Mouse (Mus musculus) right cerebral cortex, adult 18-20 months (tissue): ENCODE results near the gene Bicral.
A peak's percentile ranks its signal among the peaks of the same experiment; 100 is the strongest.

Experiments
- DNase-seq: peaks from one replicate; pipeline ENCODE4 v3.0.0; 2022; ENCODE audit warnings: mixed read lengths

The Bicral gene

DNA sequence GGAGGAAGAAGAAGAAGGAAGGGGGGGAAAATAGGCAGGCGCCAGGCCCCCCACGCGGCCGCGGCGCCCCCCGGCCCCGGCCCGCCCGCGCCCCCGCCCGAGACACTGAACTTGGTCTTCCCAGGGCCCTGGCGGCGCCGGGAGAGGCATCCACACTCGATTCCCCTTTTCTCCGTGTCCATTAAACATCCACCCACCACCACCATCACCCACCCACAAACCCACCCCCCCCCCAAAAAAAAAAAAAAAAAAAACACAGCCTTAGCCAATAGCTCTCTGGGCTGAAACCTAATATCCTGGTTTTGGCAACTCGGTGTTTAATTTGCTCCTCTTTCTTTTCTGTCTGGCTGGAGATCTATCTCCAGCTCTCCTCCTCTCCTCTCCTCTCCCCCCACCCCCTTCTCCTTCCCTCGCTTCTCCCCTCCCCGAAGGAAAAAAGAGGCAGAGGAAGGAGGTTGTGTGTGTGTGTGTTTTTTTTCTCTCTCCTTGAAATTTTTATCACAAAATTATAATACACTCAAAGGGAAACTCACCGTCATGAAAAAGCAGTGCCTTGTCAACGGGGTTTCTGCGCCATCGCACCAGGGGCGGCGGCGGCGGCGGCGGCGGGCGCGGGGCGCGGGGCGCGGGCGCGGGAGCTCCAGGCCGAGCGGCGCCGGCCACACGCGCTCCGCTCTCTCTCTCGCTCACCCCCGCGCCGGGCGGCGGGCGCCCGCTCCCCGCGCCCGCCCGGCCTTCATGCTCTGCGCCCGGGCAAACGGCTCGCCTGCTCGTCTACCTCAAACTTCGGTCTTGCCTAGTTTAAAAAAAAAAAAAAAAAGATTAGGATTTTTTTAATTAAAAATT is at the start of gene Bicral:
Gene Bicral, minus strand, starts transcription at position 580 of the 846 bp plus-strand sequence.
- peak; percentile 67 for DNase-seq

DNA sequence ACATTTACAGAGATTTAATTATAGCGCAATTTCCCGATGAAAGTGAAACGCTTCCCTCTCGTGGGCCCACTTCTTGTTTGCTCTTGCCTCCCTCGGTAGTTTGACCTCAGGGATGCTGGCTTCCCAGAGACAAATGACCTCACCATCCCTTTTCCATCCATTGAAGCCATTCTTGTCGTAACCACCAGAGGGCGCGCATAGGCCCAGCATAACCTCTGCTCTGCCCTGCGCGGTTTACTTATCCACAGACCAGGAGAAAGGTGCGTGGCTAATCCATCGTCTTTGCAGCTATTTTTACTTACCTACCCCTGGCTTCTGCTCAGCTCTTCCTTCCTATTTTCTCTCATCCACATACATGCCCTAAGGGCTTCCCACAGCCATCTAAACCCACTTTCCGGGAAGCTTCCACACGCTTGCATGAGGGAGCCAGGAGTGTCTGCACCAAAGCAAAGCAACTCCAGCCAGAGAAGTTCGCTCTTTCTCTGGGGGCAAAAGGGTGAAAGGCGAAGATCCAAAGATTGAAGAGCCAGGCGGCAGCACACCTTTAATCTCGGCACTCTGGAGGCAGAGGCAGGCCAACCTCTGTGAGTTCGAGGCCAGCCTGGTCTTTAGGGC is 45.7 kb upstream of the Bicral start:
- DNase-seq: peak; percentile 77

DNA sequence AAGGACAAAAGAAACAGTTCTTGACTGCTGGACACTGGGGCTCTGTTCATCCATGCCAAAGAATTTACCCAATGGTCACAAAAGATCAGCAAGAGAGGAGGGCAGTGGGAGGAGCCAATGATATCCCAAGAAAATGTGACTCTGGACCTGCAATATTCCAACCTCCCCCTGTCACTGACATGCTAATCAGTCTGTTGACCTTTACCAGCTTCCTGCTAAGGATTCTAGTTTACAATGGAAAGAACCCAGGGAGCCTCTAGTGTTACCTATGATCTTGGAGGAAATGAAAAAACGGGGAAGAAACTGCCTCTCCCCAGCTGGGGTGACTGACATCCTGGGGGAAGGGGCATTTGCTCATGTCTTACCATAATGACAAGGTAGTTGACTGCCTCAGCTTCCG is 42.7 kb upstream of the Bicral start:
- DNase-seq: no peak

DNA sequence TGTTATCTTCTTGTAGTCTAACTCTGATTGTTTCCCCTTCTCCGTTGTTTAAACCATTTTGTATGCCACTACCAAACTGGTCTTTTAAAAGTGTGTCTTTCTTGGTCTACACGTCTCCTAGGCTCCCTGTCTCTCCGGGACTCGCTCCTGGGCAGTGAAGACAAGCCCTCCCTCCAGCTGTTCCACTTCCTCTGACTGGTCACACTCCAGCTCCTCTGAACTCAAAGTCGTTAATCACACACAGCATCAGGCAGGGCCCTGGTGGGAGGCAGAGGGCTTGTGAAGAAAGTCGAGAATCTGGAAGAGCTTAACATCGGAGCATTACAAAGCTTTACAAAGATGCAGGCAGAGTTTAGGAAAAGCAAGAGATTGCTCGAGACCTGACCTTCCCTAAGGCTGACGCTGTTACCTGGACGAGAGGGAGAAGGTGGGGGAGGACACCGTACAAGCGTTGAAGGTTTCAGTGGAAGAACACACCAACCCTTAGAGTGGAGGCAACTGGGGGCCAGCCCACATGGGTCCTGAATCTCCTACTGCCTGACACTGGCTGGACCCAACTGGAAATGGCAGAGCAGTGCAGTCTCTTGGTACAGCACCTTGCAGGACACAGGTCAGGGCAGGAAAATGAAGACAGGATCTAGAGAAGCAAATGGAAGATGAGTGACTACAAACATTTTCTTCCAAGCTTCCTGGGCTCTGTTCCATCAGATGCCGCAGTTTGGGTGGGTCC is 39.1 kb upstream of the Bicral start:
- no peak for DNase-seq

DNA sequence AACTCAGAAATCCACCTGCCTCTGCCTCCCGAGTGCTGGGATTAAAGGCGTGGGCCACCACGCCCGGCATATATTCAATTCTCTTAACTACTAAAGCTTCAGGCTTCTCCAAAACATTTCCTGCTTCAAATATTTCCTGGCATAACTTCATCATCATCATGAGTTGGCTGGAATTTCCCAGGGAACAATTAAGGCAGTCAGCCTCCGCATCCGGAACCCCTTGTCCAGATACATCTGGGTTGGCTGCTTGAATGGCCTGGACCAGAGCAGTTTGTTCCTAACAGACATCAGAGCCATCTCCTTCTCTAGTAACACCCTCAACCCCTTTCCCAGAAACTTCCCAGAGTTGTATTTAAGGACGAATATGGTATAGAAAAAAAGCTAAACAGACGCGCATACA is 37.1 kb upstream of the Bicral start:
- no peak for DNase-seq

DNA sequence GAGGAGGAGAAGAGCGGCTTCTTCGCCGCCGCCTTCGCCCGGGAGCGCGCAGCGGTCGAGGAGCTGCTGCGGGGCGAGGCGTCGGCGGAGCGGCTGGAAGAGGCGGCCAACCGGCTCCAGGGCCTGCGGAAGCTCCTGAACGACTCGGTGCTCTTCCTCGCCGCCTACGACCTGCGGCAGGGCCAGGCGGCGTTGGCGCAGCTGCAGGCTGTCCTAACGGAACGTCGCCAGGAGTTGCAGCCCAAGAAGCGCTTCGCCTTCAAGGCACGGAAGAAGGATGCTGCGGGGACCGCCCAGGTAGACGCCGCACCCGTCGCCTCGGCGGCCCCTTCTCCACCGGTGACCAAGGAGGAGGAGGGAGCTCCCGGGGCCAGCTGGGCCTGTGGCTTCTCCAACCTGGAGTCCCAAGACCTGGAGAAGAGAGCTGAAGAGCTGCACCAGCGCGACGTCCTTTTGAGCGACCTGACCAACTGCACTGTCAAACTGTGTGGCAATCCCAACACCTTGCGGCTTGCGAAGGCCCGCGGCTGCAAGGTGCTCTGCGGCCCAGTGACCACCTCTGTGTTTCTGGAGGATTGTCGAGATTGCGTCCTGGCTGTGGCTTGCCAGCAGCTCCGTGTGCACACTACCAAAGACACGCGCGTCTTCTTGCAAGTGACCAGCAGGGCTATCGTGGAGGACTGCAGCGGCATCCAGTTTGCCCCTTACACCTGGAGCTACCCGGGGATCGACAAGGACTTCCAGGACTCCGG is 32.7 kb upstream of the Bicral start:
- DNase-seq: peak; percentile 73

DNA sequence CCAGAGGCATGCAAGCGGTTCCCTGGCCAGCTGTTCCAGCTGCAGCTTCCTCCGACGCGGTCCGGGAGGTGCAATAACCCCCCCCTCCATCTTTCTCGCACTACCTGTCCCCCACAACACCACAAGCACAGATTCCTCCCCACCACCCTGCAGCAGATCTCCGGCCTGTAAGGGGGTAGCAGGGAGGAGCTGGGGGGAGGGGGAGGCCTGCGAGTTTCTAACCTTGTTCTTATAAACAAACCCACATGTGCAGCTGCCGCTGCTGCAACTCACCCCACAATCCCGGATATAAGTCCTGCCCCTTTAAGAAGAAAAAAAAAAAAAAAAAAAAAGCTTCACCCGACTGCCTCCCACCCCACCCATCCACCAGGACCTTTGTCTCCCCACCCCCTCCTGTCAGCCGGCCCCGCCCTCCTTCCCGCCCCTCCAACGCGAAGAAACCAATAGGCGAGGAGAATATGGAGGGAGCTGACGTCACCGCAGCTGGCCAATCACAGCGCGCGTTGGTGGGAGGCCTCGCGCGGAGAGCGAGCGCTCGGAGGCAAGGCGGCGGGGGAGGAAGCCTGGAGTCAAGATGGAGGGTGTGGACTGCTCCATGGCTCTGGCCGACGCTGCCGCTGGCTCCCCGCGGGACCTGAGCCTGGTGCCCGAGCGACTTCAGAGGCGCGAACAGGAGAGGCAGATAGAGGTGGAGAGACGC is 32.0 kb upstream of the Bicral start, which contains the start of gene Tbcc:
Gene Tbcc, plus strand, starts transcription at position 569 of the 700 bp plus-strand sequence.
- DNase-seq: peak; percentile 98

DNA sequence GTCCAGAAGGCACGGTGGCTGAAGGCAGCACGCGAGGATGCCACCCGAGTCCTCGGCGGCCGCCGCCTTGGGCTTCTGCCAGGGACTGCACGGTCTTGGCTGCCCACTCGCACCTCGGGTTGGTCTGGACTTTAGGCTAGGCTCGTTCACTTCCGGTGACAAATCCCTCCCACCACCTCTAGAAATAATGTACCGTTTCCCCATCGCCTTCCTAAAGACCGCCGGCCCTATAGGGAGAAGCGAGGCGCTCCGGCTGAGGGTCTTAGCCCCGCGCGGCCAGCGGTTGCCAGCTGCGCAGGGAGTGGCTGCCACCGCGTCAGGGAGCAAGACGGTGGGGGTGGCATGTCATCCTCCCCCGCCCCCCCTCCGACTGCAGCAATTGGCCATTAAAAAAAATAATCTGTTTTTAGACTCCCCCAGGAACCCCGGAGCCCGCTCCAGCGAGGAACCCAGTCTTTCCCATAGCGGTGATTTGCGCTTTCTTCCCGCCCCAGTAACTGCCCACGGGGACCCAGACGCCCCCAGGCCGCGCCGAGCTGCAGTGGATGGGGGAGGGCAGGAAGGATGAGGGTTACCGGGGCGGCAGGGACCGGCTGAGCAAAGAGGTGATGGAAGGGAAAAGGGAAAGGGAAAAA is 31.3 kb upstream of the Bicral start:
- DNase-seq: peak; percentile 83

DNA sequence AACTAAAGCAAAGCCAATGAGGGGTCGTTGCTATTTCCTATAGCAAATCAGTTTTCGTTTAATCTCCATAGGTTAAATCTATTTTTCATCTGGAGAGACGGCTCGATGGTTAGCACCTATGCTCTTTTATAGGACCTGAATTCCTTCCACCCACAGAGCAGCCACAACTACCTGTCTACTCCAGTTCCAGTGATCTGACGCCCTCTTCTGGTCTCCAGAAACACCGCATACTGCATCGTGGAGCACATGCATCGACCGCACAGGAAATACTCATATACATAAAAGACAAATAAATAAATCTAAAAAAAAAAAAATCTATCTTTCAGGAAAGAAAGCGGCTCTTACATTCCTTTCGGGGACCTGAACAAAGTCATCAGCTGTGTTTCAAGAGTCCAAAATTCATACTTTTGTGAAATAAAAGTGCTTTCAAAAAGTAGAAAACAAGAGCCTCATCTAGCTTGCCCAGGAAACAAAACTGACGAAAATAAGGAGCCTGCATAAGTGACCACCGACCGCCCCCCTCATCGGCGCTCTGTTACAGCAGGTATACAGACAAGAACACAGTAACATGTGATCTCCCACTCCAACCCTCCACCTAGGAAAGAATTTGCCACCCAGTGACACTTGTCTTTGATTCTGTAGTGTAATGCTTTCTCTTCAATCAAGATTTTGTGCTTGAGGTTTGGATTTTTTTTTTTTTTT is 30.4 kb upstream of the Bicral start:
- peak; percentile 58 for DNase-seq

DNA sequence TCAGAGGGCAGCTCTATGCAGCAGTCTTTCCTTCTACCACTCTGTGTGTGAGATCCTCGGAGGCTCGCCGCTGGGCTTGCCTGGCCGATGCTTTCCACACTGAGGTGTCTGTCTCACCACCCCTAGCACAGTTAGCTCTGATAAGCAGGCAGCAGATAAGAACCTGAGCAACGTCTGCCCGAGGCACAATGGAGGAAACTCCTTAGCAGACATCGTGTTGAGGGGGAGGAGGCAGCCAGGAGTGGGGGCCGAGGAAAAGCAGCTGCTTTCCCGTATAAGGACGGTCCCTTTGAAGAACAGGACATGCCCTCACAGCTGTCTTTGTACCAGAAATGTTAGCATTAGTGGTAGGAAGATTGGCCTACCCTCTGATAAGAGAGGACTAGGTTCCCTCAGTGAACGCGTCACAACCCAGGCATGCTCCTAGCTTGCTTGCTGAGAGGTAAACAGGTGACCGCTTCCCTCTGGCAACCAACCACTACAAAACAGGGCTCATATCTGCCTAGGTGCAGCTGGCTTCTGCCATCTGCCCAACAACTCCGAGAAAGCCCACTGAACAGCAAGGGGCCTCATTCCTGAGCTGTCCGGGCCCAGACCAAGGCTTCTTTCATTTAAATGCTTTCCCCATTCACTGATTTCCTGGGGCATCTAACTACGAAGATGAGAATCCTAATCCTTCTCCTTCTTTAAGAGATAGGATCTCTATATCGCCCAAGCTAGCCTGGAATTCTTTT is 27.8 kb upstream of the Bicral start:
- no peak for DNase-seq

DNA sequence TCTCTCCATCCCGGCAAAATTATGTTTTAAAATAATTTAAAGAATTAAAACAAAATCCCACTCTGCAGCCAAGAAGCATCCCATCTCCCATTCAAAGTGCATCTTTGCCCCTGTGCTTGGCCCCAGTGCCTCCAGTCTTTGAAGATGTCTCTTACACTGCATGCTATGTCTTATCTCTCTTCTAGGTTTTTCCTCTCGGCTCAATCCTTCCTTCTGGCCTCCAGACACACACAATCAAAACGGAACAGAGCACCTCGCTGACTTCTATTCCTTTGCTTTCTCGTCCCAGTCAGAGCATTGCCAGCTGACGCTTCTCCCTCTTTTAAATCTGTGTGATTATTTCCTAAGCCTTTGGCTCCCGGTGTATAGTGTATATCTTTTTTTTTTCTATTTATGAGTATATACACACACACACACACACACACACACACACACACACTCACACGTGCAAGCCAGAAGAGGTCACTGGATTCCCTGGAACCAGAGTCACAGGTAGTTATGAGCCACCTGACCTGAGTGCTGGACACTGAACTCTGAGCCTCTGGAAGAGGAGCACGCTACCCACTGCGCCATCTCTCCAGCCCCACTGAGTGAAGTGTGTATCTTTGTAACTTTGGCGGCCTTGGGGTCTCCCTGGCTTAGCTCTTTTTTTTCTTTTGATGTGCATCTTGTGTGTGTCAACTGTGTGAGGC is 27.1 kb upstream of the Bicral start:
- no peak for DNase-seq

DNA sequence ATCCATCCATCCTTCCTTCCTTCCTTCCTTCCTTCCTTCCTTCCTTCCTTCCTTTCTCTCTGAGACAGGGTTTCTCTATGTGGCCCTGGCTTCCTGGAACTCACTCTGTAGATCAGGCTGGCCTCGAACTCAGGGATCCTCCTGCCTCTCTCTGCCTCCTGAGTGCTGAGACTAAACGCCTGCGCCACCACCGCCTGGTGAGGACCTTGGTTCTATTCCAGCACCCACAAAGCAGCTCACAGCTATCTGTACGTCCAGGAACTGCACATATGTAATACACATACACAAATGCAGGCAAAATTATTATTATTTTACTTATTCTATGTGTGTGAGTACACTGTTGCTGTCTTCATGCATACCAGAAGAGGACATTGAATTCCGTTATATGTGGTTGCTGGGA is 26.5 kb upstream of the Bicral start:
- no peak for DNase-seq

DNA sequence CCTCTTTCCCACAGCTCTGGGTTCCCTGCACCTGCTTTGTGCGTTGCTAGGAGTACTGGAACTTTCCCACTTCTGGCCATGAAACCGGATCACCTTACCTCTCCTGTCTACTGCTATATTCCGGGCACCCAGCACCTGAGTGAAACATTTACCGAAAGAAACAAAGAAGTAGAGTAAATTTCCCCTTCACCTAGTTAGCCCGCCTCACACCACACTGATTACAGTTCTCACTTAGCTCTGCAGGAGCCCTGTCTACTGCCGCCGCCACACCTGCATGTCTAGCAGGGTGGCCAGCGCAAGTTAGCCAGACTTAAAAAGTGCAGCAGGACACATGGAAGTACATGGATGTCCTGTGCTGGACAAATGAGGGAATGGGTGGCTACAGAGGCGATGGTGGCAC is 24.8 kb upstream of the Bicral start:
- DNase-seq: no peak

DNA sequence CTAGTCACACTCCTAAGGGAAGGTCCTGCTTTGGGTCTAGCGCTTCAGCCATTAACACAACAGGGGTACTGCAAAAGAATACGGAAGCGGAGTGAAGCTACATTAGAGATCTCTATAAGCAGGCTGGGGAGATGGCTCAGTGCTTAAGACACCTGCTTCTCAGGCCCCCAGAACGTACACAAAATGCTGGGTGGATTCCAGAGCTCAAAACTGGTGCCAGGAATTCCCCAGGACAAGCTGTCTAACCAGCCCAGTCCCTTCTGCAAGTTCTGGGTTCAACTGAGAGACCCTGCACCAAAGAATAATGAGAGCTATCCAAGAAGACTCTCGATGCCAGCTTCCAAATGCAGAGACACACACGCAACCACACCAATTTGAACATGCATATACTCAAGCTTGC is 23.4 kb upstream of the Bicral start:
- DNase-seq: no peak

DNA sequence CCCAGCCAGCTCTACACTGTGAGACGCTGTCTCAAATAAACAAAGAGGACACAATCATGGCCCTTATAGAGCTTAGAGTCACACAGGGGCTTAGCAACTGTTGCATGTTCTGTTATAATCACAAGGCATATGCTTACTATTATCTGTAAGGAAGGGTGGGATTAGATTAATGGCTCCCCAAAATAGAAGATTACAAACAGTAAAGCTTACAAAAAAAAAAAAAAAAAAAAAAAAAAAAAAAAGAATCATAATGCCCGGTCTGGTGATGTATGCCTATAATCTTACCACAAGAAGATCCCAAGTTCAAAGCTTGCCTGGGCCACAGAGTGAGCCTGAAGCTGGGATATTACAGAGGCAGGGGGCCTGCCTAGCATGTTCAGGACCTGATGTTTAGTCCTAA is 22.0 kb upstream of the Bicral start:
- no peak for DNase-seq

DNA sequence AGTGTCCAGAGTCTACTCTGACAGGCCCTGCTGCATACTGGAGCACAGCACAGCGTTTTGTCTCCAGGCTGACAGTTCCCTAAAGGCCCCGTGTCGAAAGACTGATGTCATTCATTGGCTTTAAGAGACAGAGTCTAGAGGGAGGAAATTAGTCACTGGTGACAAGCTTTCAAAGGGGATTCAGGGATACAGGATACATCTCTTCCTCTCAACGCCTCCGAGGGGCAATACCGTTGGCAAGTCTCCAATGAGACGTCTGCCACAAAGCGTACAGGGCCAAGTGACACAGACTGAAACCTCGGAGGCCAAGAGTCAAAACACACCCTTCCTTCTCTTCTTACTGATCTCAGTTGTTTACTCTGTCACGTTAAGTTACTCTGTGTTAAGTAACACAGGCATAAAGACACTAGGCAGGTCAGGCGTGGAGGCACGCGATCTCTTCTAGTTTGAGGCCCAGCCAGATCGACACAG is 21.6 kb upstream of the Bicral start:
- DNase-seq: no peak

DNA sequence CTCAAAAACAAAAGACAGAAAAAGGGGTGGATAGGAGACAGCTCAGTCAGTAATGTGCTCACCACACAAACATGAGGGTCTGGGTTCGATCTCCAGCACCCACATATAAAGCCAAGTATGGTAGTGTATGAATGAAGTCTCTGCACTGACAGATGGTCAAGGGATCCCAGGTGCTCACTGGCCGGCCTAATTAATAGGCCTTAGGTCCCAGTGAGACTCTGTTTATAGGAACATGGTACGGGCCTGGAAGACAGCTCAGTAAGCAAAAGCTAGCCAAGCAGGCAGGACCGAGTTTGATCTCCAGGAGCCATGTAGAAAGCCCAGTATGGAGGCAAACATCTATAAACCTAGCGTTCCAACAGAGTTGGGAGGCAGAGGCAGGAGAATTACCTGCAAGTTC is 18.8 kb upstream of the Bicral start:
- no peak for DNase-seq

DNA sequence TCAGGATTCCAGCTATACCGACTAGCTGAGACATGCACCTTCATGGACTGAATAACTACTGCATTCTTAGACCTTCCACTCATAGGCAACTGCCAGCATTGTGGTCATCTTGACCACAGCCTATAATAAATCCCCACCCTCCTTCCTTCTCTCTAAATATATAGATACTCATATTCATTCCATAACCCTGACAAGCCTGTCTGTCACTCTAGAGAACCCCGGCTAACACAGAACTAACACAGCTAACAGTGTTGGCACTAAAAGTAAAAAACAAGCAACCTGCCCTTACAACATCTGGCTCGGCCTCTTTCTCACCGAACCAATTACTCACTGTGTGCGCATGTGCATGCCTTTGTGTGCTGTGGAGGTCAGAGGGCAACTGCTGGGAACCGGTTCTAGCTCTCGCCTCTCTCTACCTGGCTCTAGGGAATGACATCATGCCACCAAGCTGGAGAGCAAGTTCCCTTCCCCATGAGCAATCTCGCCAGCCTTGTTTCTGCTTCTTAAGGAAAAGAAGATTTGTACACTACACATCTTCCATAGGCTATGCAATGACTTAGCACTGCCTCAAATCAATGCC is 18.2 kb upstream of the Bicral start:
- DNase-seq: no peak

DNA sequence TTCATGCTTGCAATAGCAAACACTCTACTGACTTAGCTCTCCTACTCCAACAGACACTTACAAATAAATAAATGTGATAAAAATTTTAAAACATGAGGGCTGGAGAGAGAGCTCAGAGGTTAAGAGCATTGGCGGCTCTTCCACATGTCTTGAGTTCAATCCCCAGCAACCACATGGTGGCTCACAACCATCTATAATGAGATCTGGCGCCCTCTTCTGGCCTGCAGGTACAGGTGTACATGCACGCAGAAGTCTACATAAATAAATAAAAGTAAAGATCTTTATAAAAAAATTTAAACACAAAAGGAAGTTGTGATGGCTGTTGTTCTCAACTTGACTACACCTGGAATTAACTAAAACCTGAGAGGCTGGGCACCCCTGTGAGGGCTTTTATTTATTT is 17.3 kb upstream of the Bicral start:
- DNase-seq: no peak
